Mouse (Mus musculus): ENCODE measurements at regions not wholly inside any gene's neighbourhood (a gene's known extent, or its start where the extent isn't known, plus 50 kb on each side); places are given as distances from the start of the nearest gene placed in this dataset.

DNA sequence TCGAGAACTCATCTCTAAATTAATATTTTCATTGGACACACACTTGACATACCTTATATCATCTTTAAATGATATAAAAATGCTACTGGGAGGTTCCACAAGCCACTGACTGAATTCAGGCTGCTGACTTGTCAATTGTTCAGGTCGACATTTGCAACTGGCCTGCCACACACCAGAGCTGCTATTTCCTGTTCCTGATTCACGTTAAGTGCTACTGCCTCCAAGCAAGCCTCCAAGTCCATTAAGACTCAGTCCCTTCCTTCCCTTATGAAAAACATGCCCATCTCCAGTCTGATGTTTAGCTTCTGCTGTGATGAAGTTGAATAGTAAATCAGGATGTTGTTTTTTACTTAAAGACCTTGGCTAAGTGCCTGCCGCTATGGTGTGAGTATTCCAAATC lies 1140.2 kb upstream of the Nr2f1 start:
- no peak for ATAC-seq
- in situ Hi-C loops (cut with MboI; ENCODE audit: low pct_unique_long_range_greater_than_20kb): no loop called here

DNA sequence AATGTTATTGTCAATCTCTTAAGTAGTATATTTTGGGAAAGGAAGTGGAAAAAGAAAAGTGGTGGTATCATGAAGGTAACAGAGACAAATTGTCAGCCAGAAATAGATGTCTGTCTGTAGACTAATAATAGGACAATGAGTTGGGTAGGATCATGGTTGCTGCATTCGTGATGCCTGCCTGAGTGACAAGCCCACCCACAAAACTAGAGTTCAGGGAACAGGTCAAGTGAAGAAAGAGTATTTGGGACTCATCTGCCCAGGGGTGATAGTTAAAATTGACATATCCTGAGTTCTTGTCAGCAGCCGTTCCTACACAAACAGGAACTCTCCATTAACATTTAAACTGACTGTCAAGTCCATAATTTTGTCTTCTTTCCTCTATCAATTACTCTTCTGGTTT lies 1120.6 kb upstream of the Nr2f1 start:
- in situ Hi-C loops (cut with MboI; ENCODE audit: low pct_unique_long_range_greater_than_20kb): no loop called here
- no peaks in the 10 kb centered on the region for H3K27me3 ChIP-seq
- ATAC-seq: no peak

More for the DNA sequence above, 1140.2 kb upstream of the Nr2f1 start:
- no peak for TF ChIP-seq CTCF (IDR thresholded peaks at IDR 0.05)
- H3K27me3 ChIP-seq: peaks cover 17% of the 10 kb centered on the region
- ChIA-PET POLR2A (no interaction called here), CTCF (interaction anchor here (1.2 kb wide), 1 partner anchor 13 kb away, joined by 4 read pairs; no protein-coding TSS in a partner anchor)
- DNase-seq (ENCODE audit: low read depth, low spot score): no peak

GRCm38 (mm10) chr13:79309584-79310110 lies 1110.1 kb upstream of the Nr2f1 start:
- in situ Hi-C loops (cut with MboI; ENCODE audit: low pct_unique_long_range_greater_than_20kb): no loop called here
- POLR2A ChIA-PET: no interaction called here
- DNase-seq (ENCODE audit: low read depth, low spot score) (no peak), ATAC-seq (no peak)
- H3K27me3 ChIP-seq: no peaks in the 10 kb centered on the region
- CTCF ChIA-PET: interaction anchor here (1.5 kb wide), 1 partner anchor 13 kb away, joined by 3 read pairs; no protein-coding TSS in a partner anchor
- TF ChIP-seq CTCF (IDR thresholded peaks at IDR 0.05): no peak

More for the DNA sequence above, 1120.6 kb upstream of the Nr2f1 start:
- no peak for DNase-seq (ENCODE audit: low read depth, low spot score)
- no peak for TF ChIP-seq CTCF (IDR thresholded peaks at IDR 0.05)
- POLR2A ChIA-PET: no interaction called here
- CTCF ChIA-PET: no interaction called here

DNA sequence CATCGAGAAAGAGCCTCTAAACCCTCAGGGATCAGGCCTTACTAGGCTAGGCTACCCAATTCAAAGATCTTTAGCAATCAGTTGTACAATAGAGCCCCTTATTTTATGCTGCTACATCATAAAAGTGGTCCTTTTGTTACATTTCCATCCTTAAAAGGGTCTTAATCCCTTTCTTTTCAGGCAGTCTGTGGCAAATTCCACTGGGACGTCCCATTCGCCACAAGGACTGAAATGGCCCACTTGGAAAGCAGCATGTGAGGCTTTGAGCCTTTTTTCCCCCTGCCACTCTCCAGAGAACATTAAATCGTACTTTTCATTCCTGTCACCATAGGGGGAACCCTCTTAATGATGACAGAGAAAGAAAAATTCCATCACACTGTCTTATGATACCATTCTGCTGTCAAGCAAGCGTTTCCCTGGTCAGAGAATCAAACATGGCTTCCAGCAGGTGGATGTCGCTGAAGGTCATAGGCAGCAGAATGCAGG lies 1097.7 kb upstream of the Nr2f1 start:
- ATAC-seq (no peak), DNase-seq (ENCODE audit: low read depth, low spot score) (no peak)
- CTCF ChIA-PET: no interaction called here
- peaks cover 7% of the 10 kb centered on the region for H3K27me3 ChIP-seq
- POLR2A ChIA-PET: no interaction called here
- TF ChIP-seq CTCF (IDR thresholded peaks at IDR 0.05): no peak
- in situ Hi-C loops (cut with MboI; ENCODE audit: low pct_unique_long_range_greater_than_20kb): no loop called here

- no peak for DNase-seq (ENCODE audit: low read depth, low spot score)
- no peak for TF ChIP-seq CTCF (IDR thresholded peaks at IDR 0.05)
- in situ Hi-C loops (cut with MboI; ENCODE audit: low pct_unique_long_range_greater_than_20kb): no loop called here
- no peak for ATAC-seq
- ChIA-PET POLR2A (no interaction called here), CTCF (no interaction called here)
- no peaks in the 10 kb centered on the region for H3K27me3 ChIP-seq
These were observed 1088.5 kb upstream of the Nr2f1 start for GRCm38 (mm10) chr13:79288022-79288421.

DNA sequence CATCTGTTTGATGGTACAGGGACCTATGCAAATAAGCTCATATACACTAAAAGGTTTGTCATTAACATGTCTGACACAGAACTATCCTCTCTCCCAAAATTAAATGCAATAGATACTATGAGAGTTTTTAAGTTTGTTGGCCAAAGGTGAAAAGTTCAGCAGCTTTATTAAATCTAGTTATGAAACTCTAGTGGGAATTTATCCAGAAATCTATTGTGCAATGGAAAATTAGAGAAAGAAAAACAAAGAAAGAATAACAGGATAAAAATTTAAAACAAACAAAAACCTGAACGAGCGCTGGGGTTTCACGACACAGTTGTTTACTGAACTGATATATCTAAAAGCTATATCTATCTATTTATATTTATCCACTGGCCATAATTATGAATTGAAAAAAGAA lies 1086.6 kb upstream of the Nr2f1 start:
- ChIA-PET CTCF (no interaction called here), POLR2A (no interaction called here)
- no peak for DNase-seq (ENCODE audit: low read depth, low spot score)
- no peaks in the 10 kb centered on the region for H3K27me3 ChIP-seq
- no peak for ATAC-seq
- in situ Hi-C loops (cut with MboI; ENCODE audit: low pct_unique_long_range_greater_than_20kb): no loop called here
- no peak for TF ChIP-seq CTCF (IDR thresholded peaks at IDR 0.05)

- H3K27me3 ChIP-seq: no peaks in the 10 kb centered on the region
- ChIA-PET POLR2A (no interaction called here), CTCF (no interaction called here)
- DNase-seq (ENCODE audit: low read depth, low spot score): no peak
- no peak for ATAC-seq
- TF ChIP-seq CTCF (IDR thresholded peaks at IDR 0.05): no peak
- in situ Hi-C loops (cut with MboI; ENCODE audit: low pct_unique_long_range_greater_than_20kb): no loop called here
These were observed 1085.9 kb upstream of the Nr2f1 start for GRCm38 (mm10) chr13:79285478-79285877.

GRCm38 (mm10) chr13:79277714-79278113 lies 1078.2 kb upstream of the Nr2f1 start:
- in situ Hi-C loops (cut with MboI; ENCODE audit: low pct_unique_long_range_greater_than_20kb): no loop called here
- ATAC-seq (no peak), DNase-seq (ENCODE audit: low read depth, low spot score) (no peak)
- no peak for TF ChIP-seq CTCF (IDR thresholded peaks at IDR 0.05)
- CTCF ChIA-PET: no interaction called here
- H3K27me3 ChIP-seq: peaks cover 4% of the 10 kb centered on the region
- POLR2A ChIA-PET: no interaction called here

- ChIA-PET CTCF (no interaction called here), POLR2A (no interaction called here)
- in situ Hi-C loops (cut with MboI; ENCODE audit: low pct_unique_long_range_greater_than_20kb): no loop called here
- ATAC-seq (no peak), DNase-seq (ENCODE audit: low read depth, low spot score) (no peak)
- TF ChIP-seq CTCF (IDR thresholded peaks at IDR 0.05): no peak
- peaks cover 4% of the 10 kb centered on the region for H3K27me3 ChIP-seq
These were observed 1077.8 kb upstream of the Nr2f1 start for GRCm38 (mm10) chr13:79277313-79277712.

GRCm38 (mm10) chr13:79255362-79255761 lies 1055.8 kb upstream of the Nr2f1 start:
- DNase-seq (ENCODE audit: low read depth, low spot score): no peak
- CTCF ChIA-PET: no interaction called here
- no peak for ATAC-seq
- in situ Hi-C loops (cut with MboI; ENCODE audit: low pct_unique_long_range_greater_than_20kb): no loop called here
- TF ChIP-seq CTCF (IDR thresholded peaks at IDR 0.05): no peak
- H3K27me3 ChIP-seq: no peaks in the 10 kb centered on the region
- POLR2A ChIA-PET: no interaction called here

DNA sequence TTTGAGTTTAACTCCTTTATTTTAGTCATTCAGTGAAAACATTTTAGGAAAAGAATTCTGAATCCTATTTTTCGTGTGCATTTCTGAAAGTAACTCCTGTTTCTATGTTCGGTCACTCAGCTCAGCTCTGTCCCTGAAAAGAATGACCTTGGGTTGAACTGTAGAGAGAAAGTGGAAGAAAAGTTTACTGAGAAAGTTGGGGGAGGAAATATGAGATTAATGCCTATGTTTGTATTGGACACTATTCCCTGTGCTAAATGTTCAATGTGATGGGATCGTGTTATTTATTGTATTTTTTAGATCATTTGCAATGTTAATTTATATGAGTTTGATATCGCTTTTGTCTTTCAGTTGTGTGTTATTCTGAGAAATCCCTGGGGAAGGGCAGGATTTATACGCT lies 1052.8 kb upstream of the Nr2f1 start:
- in situ Hi-C loops (cut with MboI; ENCODE audit: low pct_unique_long_range_greater_than_20kb): no loop called here
- CTCF ChIA-PET: no interaction called here
- POLR2A ChIA-PET: no interaction called here
- no peaks in the 10 kb centered on the region for H3K27me3 ChIP-seq
- no peak for ATAC-seq
- no peak for TF ChIP-seq CTCF (IDR thresholded peaks at IDR 0.05)
- no peak for DNase-seq (ENCODE audit: low read depth, low spot score)

- no peak for ATAC-seq
- CTCF ChIA-PET: no interaction called here
- POLR2A ChIA-PET: no interaction called here
- no peak for TF ChIP-seq CTCF (IDR thresholded peaks at IDR 0.05)
- DNase-seq (ENCODE audit: low read depth, low spot score): no peak
- no peaks in the 10 kb centered on the region for H3K27me3 ChIP-seq
- in situ Hi-C loops (cut with MboI; ENCODE audit: low pct_unique_long_range_greater_than_20kb): no loop called here
These were observed 1051.7 kb upstream of the Nr2f1 start for GRCm38 (mm10) chr13:79251269-79251668.

All from Patski (cell line).